Mouse (Mus musculus) heart, adult 2 months (tissue): ENCODE data around the gene Fntb.

ENCODE experiments used
- CTCF ChIP-seq: fragments of 200-600 bp; IDR thresholded peaks from 2 replicates; pipeline ENCODE4 v1.8.1; 2022; ENCODE audit warnings: antibody characterized with exemption, mild to moderate bottlenecking, moderate library complexity
- EP300 ChIP-seq: fragments of 200-500 bp; IDR thresholded peaks from 2 replicates; pipeline ENCODE4 v1.6.1; 2011; ENCODE audit warnings: low read depth, low read length, control low read depth; ENCODE audit not compliant: insufficient read depth
- POLR2A ChIP-seq: fragments of 200-500 bp; IDR thresholded peaks from 2 replicates; pipeline ENCODE4 v1.6.1; 2011; ENCODE audit warnings: mild to moderate bottlenecking, low read depth, low read length, control low read depth; ENCODE audit not compliant: insufficient read depth

- TF ChIP-seq CTCF (no peak), POLR2A (no peak), EP300 (no peak)
Measured at GRCm38 (mm10) chr12:76911171-76911726, 145.9 kb downstream of the Fntb start.
